ENCODE assay signal across 32 mouse cellular contexts in the genomic region with DNA sequence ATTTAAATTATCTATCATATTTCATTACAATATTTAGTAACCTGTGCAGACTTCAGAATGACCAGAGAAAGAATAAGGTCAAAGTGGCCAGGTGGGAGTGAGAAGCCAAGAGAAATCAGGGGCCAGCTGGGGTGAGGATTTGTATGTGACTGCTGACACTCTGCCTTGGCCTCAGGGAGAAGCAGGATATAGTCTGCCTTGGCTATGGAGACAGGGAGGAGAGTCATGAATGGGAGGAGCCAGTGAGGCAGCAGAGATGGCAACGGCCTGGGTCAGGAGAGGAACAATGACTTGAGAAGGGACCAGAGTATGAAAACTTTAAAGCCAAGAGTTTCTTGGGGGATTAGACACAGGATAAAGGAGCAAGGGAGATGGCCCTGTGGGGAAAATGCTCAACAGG. TPM values are rescaled to one million over a fixed set of nuclear protein-coding genes. Genes with fewer than 3 reads are reported as not detected.
DNase-seq lines count a peak whose midpoint lies in the region; ATAC-seq and TF ChIP-seq lines count a peak whose summit lies in the region.
"Had no signal": no experiment of that assay in that cellular context is flagged by ENCODE, and none has a peak within 500 bp of the region (broad histone marks: within the 10 kb centered on the region; RNA-seq: fewer than 3 reads in every experiment).

No protein-coding gene starts in this region.

- no peak overlapping the region for H3K4me3 ChIP-seq in intestine, embryonic 15.5 days (replicated peaks)
- H3K4me3 ChIP-seq in intestine, postnatal 0 days (ENCODE audit: low read depth, low read length) = no peak overlapping the region
- H3K4me3 ChIP-seq in myocyte = no peak overlapping the region
- H3K4me3 ChIP-seq: embryonic facial prominence, embryonic 10.5 days; embryonic facial prominence, embryonic 13.5 days; forebrain, embryonic 10.5 days; forebrain, embryonic 13.5 days; heart, adult 2 months; heart, embryonic 10.5 days; heart, embryonic 13.5 days; hindbrain, embryonic 15.5 days had no signal

- no peaks in the 10 kb centered on the region for H3K27me3 ChIP-seq in intestine, embryonic 15.5 days (replicated peaks)
- no peaks in the 10 kb centered on the region for H3K27me3 ChIP-seq in intestine, postnatal 0 days (replicated peaks; ENCODE audit: control insufficient read depth, insufficient read depth, low read length)
- no peaks in the 10 kb centered on the region for H3K27me3 ChIP-seq in myocyte (ENCODE audit: control insufficient read depth, insufficient read depth, insufficient read length)
- H3K27me3 ChIP-seq: CH12.LX; embryonic facial prominence, embryonic 13.5 days; forebrain, embryonic 13.5 days; heart, embryonic 13.5 days; hindbrain, embryonic 15.5 days had no signal

- peaks cover 19% of the 10 kb centered on the region for H3K36me3 ChIP-seq in intestine, embryonic 15.5 days
- H3K36me3 ChIP-seq in intestine, postnatal 0 days (ENCODE audit: control insufficient read depth, insufficient read depth) = peaks cover 41% of the 10 kb centered on the region
- peaks cover 26% of the 10 kb centered on the region for H3K36me3 ChIP-seq in myocyte (ENCODE audit: control insufficient read depth, insufficient read depth)

- H3K9me3 ChIP-seq in intestine, embryonic 15.5 days = no peaks in the 10 kb centered on the region
- no peaks in the 10 kb centered on the region for H3K9me3 ChIP-seq in intestine, postnatal 0 days (ENCODE audit: control insufficient read depth)
- H3K9me3 ChIP-seq: embryonic facial prominence, embryonic 10.5 days; embryonic facial prominence, embryonic 13.5 days; forebrain, embryonic 10.5 days; forebrain, embryonic 13.5 days; G1E; heart, embryonic 10.5 days; heart, embryonic 13.5 days; hindbrain, embryonic 15.5 days had no signal

- WGBS in intestine, embryonic 15.5 days = 31% methylated on average over 1 of the region's 1 CpGs
- 46% methylated on average over 1 of the region's 1 CpGs for WGBS in intestine, postnatal 0 days

- H3K79me2 ChIP-seq in myocyte (ENCODE audit: control insufficient read depth, insufficient read depth) = no peaks in the 10 kb centered on the region

- DNase-seq in 3134 (ENCODE audit: extremely low read depth, insufficient read length, low spot score) = peak; percentile 20
- peak; percentile 33 for DNase-seq in 416B (ENCODE audit: low read depth)
- no peak for DNase-seq in thymus, postnatal 0 days (ENCODE audit: low spot score)
- DNase-seq: adrenal gland, postnatal 10 days; adrenal gland, postnatal 36 days; B cell, adult 2 months; cerebellum, adult 11 months; cerebellum, adult 2 months; cerebellum, adult 9-11 months; cerebellum, postnatal 25 days; embryo, embryonic 11 days; gastrocnemius, postnatal 10 days; gastrocnemius, postnatal 36 days; heart, adult 2 months; heart, postnatal 14 days; heart, postnatal 4 days had no signal

- no peaks in the 10 kb centered on the region for H3K4me1 ChIP-seq in intestine, embryonic 15.5 days (replicated peaks)
- H3K4me1 ChIP-seq in intestine, postnatal 0 days (replicated peaks; ENCODE audit: control insufficient read depth, insufficient read depth, low read length) = no peaks in the 10 kb centered on the region

- no peak for TF ChIP-seq POLR2A in myocyte (IDR thresholded peaks at IDR 0.05; ENCODE audit: insufficient read length, low read depth)

- H3ac ChIP-seq in myocyte (ENCODE audit: control insufficient read depth, insufficient read length) = no peak overlapping the region

- H3K27ac ChIP-seq in intestine, embryonic 15.5 days = no peak overlapping the region
- H3K27ac ChIP-seq in intestine, postnatal 0 days (ENCODE audit: low read depth, low read length) = no peak overlapping the region
- H3K27ac ChIP-seq: embryonic facial prominence, embryonic 10.5 days; embryonic facial prominence, embryonic 13.5 days; forebrain, embryonic 10.5 days; forebrain, embryonic 13.5 days; heart, adult 2 months; heart, embryonic 10.5 days; heart, embryonic 13.5 days; hindbrain, embryonic 15.5 days had no signal

- TF ChIP-seq CTCF in intestine, postnatal 0 days (IDR thresholded peaks at IDR 0.05; ENCODE audit: low read depth) = no peak

- no peak overlapping the region for H3K9ac ChIP-seq in intestine, embryonic 15.5 days
- no peak overlapping the region for H3K9ac ChIP-seq in intestine, postnatal 0 days (ENCODE audit: low read depth, low read length)
- H3K9ac ChIP-seq: embryonic facial prominence, embryonic 13.5 days; forebrain, embryonic 13.5 days; heart, embryonic 13.5 days; hindbrain, embryonic 15.5 days had no signal

- no peak overlapping the region for H3K4me2 ChIP-seq in intestine, embryonic 15.5 days (replicated peaks)
- no peak overlapping the region for H3K4me2 ChIP-seq in intestine, postnatal 0 days (replicated peaks; ENCODE audit: low read depth)
- no peak overlapping the region for H3K4me2 ChIP-seq in myocyte (ENCODE audit: low read depth)
- H3K4me2 ChIP-seq: embryonic facial prominence, embryonic 13.5 days; forebrain, embryonic 13.5 days; heart, embryonic 13.5 days; hindbrain, embryonic 15.5 days had no signal

- 0 out of 2 replicates have a peak, but pooled peaks have one; percentile 29 for ATAC-seq in intestine, embryonic 15.5 days
- ATAC-seq in intestine, postnatal 0 days = no peak
- ATAC-seq in erythroblast, adult 5-6 weeks (replicated peaks; ENCODE audit: low FRiP score, poor library complexity, severe bottlenecking) = no peak
- ATAC-seq: activated CD4-positive, CD25-positive, alpha-beta regulatory T cell, adult 4 months; forebrain, embryonic 13.5 days; forebrain, embryonic 16.5 days; intestine, embryonic 16.5 days had no signal

TF ChIP-seq in myocyte, 11 proteins besides CTCF, POLR2A, EP300 and RAD21:
- TF ChIP-seq POLR2AphosphoS2 (IDR thresholded peaks at IDR 0.05; ENCODE audit: insufficient read length, low read depth) (peak; percentile 69), REST (IDR thresholded peaks at IDR 0.05; ENCODE audit: insufficient read depth, insufficient read length) (no peak)
TF ChIP-seq in myocyte: peak in this region for 1.

RNA-seq across cellular contexts. Expression of a gene that starts 20.0 kb away (rescaled TPM):
- 290 and 308 TPM in 2 replicates for polyA plus RNA-seq in intestine, embryonic 15.5 days (2015; fragmentation: Nextera tagmentation; extraction: Ambion mirVana)
- 250 and 272 TPM in 2 replicates for polyA plus RNA-seq in intestine, postnatal 0 days (2015; fragmentation: Nextera tagmentation; extraction: Ambion mirVana)
- 101 TPM for polyA plus RNA-seq in myocyte (2012; fragmentation: generic; extraction: Trizol)
- 15.5 and 27.3 TPM in 2 replicates for total RNA-seq in erythroblast, adult 5-6 weeks (2015; ENCODE audit: low replicate concordance)
- 0.85 and 21.6 TPM in 2 replicates for total RNA-seq in erythroblast, adult 5-6 weeks (2017; ENCODE audit: low replicate concordance)
- polyA plus RNA-seq in thymus, postnatal 0 days (2015; fragmentation: Nextera tagmentation; extraction: Ambion mirVana) = 278 and 300 TPM in 2 replicates

RNA-seq across cellular contexts. Expression of a gene that starts 20.1 kb away (rescaled TPM):
- polyA plus RNA-seq in intestine, embryonic 15.5 days (2015; fragmentation: Nextera tagmentation; extraction: Ambion mirVana) = 48.3 and 50.6 TPM in 2 replicates
- polyA plus RNA-seq in intestine, postnatal 0 days (2015; fragmentation: Nextera tagmentation; extraction: Ambion mirVana) = 13.6 and 21.9 TPM in 2 replicates
- polyA plus RNA-seq in myocyte (2012; fragmentation: generic; extraction: Trizol) = 9.3 TPM
- total RNA-seq in erythroblast, adult 5-6 weeks (2015; ENCODE audit: low replicate concordance) = 6.1 and 7.5 TPM in 2 replicates
- total RNA-seq in erythroblast, adult 5-6 weeks (2017; ENCODE audit: low replicate concordance) = 9.8 and 15.7 TPM in 2 replicates
- polyA plus RNA-seq in thymus, postnatal 0 days (2015; fragmentation: Nextera tagmentation; extraction: Ambion mirVana) = 29.8 and 46.3 TPM in 2 replicates

RNA-seq across cellular contexts. Expression of a gene that starts 35.5 kb away (rescaled TPM):
- polyA plus RNA-seq in intestine, embryonic 15.5 days (2015; fragmentation: Nextera tagmentation; extraction: Ambion mirVana) = 115 and 119 TPM in 2 replicates
- polyA plus RNA-seq in intestine, postnatal 0 days (2015; fragmentation: Nextera tagmentation; extraction: Ambion mirVana) = 186 and 199 TPM in 2 replicates
- polyA plus RNA-seq in myocyte (2012; fragmentation: generic; extraction: Trizol) = 43.4 TPM
- total RNA-seq in erythroblast, adult 5-6 weeks (2015; ENCODE audit: low replicate concordance) = 43.7 and 57.3 TPM in 2 replicates
- 33.7 and 61.5 TPM in 2 replicates for total RNA-seq in erythroblast, adult 5-6 weeks (2017; ENCODE audit: low replicate concordance)
- 76.9 and 83.3 TPM in 2 replicates for polyA plus RNA-seq in thymus, postnatal 0 days (2015; fragmentation: Nextera tagmentation; extraction: Ambion mirVana)

RNA-seq across cellular contexts. Expression of a gene that starts 48.4 kb away (rescaled TPM):
- polyA plus RNA-seq in intestine, embryonic 15.5 days (2015; fragmentation: Nextera tagmentation; extraction: Ambion mirVana) = 108 and 119 TPM in 2 replicates
- polyA plus RNA-seq in intestine, postnatal 0 days (2015; fragmentation: Nextera tagmentation; extraction: Ambion mirVana) = 66.9 and 70.7 TPM in 2 replicates
- 48.2 TPM for polyA plus RNA-seq in myocyte (2012; fragmentation: generic; extraction: Trizol)
- 12.1 and 13.8 TPM in 2 replicates for total RNA-seq in erythroblast, adult 5-6 weeks (2015; ENCODE audit: low replicate concordance)
- 36.2 and 38.6 TPM in 2 replicates for total RNA-seq in erythroblast, adult 5-6 weeks (2017; ENCODE audit: low replicate concordance)
- polyA plus RNA-seq in thymus, postnatal 0 days (2015; fragmentation: Nextera tagmentation; extraction: Ambion mirVana) = 157 and 161 TPM in 2 replicates
